Mouse (Mus musculus): ENCODE results near the gene Sdf4.

- TF ChIP-seq CTCF (IDR thresholded peaks at IDR 0.05; ENCODE audit: control insufficient read depth, insufficient read depth, insufficient replicate concordance, low read depth, low read length) (no peak), POLR2A (IDR thresholded peaks at IDR 0.05; ENCODE audit: control insufficient read depth, low read depth, low read length) (no peak)
These were observed 31.5 kb downstream of the Sdf4 start for GRCm38 (mm10) chr4:156024184-156024583.
